Mouse (Mus musculus): ENCODE data around the gene Clk2.

DNA sequence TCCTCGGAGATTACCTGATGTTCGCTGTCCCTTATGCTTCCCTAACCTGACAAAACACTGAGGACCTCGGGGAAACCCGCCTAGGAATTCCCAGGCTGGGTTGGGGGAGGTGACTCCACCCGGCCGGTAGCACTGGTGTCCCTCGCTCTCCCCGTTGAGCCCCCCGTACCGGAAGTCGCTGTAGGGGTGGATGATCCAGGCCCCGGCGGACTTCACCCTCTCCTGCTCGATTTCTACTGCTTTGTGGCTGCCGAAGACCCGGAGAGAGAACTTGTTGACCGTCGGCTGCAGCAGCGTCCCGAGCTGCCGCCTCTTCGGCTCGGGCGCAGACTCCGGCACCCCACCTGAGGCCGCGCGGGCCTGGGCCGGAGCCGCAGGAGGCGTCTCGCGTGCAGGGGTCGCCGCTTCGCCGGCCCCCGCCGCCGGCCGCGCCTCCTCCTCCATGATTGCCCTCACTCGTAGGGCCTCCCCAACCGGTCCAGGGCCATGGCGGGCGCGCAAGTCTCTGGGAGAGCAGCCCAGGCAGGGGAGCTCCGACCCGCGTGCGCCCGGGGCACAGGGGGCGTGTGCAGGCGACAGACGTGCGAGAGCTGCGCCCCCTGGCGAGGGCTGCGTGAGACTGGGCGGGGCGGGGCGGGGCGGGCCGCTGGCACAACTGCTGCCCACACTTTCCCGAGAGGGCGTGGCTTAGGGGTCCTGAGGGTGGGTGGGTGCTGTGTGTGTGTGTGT is 4.8 kb upstream of the Clk2 start, which contains the start of gene Hcn3:
- TF ChIP-seq POLR2A (IDR thresholded peaks at IDR 0.05; ENCODE audit: borderline replicate concordance, extremely low read depth, low read depth, low read length) (no peak), CTCF (IDR thresholded peaks at IDR 0.05; ENCODE audit: insufficient read depth, low read length) (no peak)
